Mouse (Mus musculus) stomach, postnatal 0 days (tissue): ENCODE measurements around the gene Ptprg.

Experiments used
- CTCF ChIP-seq: IDR thresholded peaks from 2 replicates; pipeline ENCODE4 v1.5.1; 2016; ENCODE audit warnings: antibody characterized with exemption, low read depth, mild to moderate bottlenecking, moderate library complexity
- EP300 ChIP-seq: optimal IDR thresholded peaks from 2 replicates; pipeline ENCODE3; 2016; ENCODE audit warnings: antibody characterized with exemption

- TF ChIP-seq CTCF: no peak
- no peak for TF ChIP-seq EP300
Measured at GRCm38 (mm10) chr14:11743726-11744125, 190.4 kb downstream of the Ptprg start.
